Mouse (Mus musculus) embryonic facial prominence, embryonic 14.5 days (tissue): Measurements from ENCODE around the gene Morc2a. TPM values are rescaled to one million over a fixed set of nuclear protein-coding genes. Genes with fewer than 3 reads are reported as not detected.
"Not testable (repeated sequence)": the region's sequence is repeated elsewhere in the genome, so short reads cannot be mapped to it uniquely, and the experiment has no call there.

Experiments used
- ATAC-seq: fragments of 200-750 bp; cut with Nextera tagmentation; 2 replicates; pipeline ENCODE4 v1.8.0; 2017; ENCODE audit warnings: low read depth, moderate number of reproducible peaks, moderate TSS enrichment
- DNase-seq: peaks from one replicate; pipeline ENCODE4 v3.0.0-alpha.2; 2015; ENCODE audit warnings: low spot score
- H3K27ac ChIP-seq: fragments of 300-500 bp; sonication (generic); replicated peaks from 2 replicates; pipeline ENCODE4 v1.5.1; 2014; ENCODE audit warnings: low read depth, mild to moderate bottlenecking, low read length, moderate library complexity
- H3K27me3 ChIP-seq: fragments of 300-500 bp; sonication (generic); replicated peaks from 2 replicates; pipeline ENCODE4 v1.6.1; 2014; ENCODE audit warnings: low read length; ENCODE audit not compliant: control insufficient read depth, insufficient read depth
- H3K36me3 ChIP-seq: fragments of 300-500 bp; sonication (generic); 2 replicates; pipeline ENCODE4 v1.6.1; 2014; ENCODE audit warnings: low read length, mixed read lengths; ENCODE audit not compliant: control insufficient read depth, insufficient read depth
- H3K4me1 ChIP-seq: fragments of 300-500 bp; sonication (generic); 2 replicates; pipeline ENCODE4 v1.6.1; 2014; ENCODE audit warnings: antibody characterized with exemption, low read length; ENCODE audit not compliant: control insufficient read depth, insufficient read depth
- H3K4me2 ChIP-seq: fragments of 300-500 bp; sonication (generic); 2 replicates; pipeline ENCODE4 v1.6.1; 2014; ENCODE audit warnings: low read depth, mild to moderate bottlenecking, low read length, moderate library complexity, mixed read lengths
- H3K4me3 ChIP-seq: fragments of 300-500 bp; sonication (generic); 2 replicates; pipeline ENCODE4 v1.5.1; 2014; ENCODE audit warnings: low read depth, mild to moderate bottlenecking, low read length
- H3K9ac ChIP-seq: fragments of 300-500 bp; sonication (generic); 2 replicates; pipeline ENCODE4 v1.6.1; 2014; ENCODE audit warnings: low read depth, mild to moderate bottlenecking, low read length, moderate library complexity, mixed read lengths
- H3K9me3 ChIP-seq: fragments of 300-500 bp; sonication (generic); 2 replicates; pipeline ENCODE4 v1.6.1; 2016; ENCODE audit warnings: low read length; ENCODE audit not compliant: control insufficient read depth
- WGBS: fragments of 180-500 bp; shearing (Covaris S2); extraction: QIAGEN DNeasy Blood & Tissue Kit; methylation state at CpG from one replicate; pipeline ENCODE4 v1.1.7; 2014; 5-methylcytosine and 5-hydroxymethylcytosine counted together
- polyA plus RNA-seq: library from polyadenylated mRNA; unstranded; fragments of >200 nt; fragmentation: Nextera tagmentation; extraction: Ambion mirVana; gene quantifications from 2 replicates; pipeline ENCODE4 v1.2.1, GENCODE M21; 2014

The Morc2a gene
- 20.9 and 24.5 TPM in 2 replicates for polyA plus RNA-seq

DNA sequence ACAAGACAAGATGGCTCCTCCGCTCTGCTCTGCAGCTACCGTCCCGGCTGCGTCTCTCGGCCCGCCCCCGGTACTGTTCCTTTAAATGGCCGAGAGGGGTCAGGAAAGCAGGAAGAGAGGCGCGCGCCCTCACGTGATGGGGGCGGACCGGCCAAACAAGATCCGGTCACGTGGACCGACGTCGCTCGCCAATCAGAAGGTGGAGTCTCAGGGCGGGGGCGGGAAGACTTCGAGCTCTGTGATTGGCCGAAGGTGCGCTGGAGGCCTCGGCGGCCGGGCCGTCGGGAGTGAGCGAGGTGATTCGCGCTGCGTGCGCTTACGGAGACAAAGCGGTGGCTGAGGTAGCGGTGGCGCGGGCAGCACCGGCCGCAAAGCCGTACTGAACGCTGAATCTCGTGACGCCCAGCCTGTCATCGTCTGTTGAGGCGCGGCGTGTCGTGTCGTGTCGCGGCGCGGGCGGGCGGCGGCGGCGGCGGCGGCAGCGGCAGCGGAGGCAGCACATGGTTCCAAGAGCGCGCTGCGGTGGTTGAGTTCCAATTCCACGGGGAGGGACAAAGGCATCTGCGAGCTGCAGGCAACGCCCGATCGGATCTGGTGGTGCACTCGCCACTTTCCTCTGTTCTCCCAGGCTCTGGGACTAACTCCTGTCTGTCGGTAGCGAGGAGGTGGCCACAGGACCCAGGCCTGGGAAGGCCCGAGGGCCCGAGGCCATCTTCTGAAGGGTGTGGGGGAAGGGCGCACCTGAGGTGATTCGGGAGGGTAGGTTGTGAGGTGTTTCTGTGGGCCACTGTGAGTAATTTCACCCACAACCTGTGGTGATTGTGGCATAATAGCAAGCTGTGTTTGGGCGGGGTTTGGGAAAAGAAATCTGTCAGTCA, at the start of gene Morc2a:
Morc2a (plus strand) TSS at position 228 of the 878 bp plus-strand sequence.
- Histone ChIP-seq H3K27ac (peak within 1 kb of the TSS; percentile 95), H3K4me1 (peaks cover 7% of the 10 kb centered on the region), H3K9me3 (peaks cover 39% of the 10 kb centered on the region), H3K27me3 (no peaks in the 10 kb centered on the region), H3K36me3 (peaks cover 62% of the 10 kb centered on the region), H3K9ac (peak within 1 kb of the TSS; percentile 99), H3K4me2 (peak within 1 kb of the TSS; percentile 84), H3K4me3 (peak within 1 kb of the TSS; percentile 100)
- DNase-seq: peak; percentile 99
- 1% methylated on average over 57 of the region's 81 CpGs for whole genome bisulfite sequencing
- peak; percentile 96 for ATAC-seq

DNA sequence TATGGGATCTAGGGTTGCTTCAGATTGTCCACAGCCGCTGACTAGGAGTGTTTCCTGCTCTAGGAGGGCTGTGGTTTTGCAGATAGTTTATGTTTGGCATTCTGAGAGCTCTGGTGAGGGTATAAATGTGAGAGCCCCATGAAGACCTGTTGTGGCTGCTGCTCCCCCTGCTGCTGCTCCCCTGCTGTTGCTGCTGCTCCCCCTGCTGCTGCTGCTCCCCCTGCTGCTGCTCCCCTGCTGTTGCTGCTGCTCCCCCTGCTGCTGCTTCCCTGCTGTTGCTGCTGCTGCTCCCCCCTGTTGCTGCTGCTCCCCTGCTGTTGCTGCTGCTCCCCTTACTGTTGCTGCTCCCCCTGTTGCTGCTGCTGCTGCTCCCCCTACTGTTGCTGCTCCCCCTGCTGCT, 47.0 kb upstream of the Morc2a start:
- ATAC-seq, H3K4me1 ChIP-seq, DNase-seq, H3K4me2 ChIP-seq, H3K4me3 ChIP-seq, H3K9me3 ChIP-seq, H3K27me3 ChIP-seq, H3K36me3 ChIP-seq, H3K27ac ChIP-seq, H3K9ac ChIP-seq: not testable (repeated sequence)
- WGBS: 47% methylated on average over 1 of the region's 1 CpGs

GRCm38 (mm10) chr11:3602687-3603086, 46.3 kb upstream of the Morc2a start:
- not testable (repeated sequence) for H3K36me3 ChIP-seq, H3K9ac ChIP-seq, H3K9me3 ChIP-seq, H3K4me2 ChIP-seq, H3K27ac ChIP-seq, H3K27me3 ChIP-seq, H3K4me3 ChIP-seq, H3K4me1 ChIP-seq, ATAC-seq
- DNase-seq: peak; percentile 27
- 58% methylated on average over 2 of the region's 2 CpGs for WGBS

- Histone ChIP-seq H3K9ac (no peak overlapping the region), H3K4me3 (no peak overlapping the region), H3K27me3 (no peaks in the 10 kb centered on the region), H3K4me2 (no peak overlapping the region), H3K27ac (no peak overlapping the region), H3K36me3 (no peaks in the 10 kb centered on the region), H3K9me3 (no peaks in the 10 kb centered on the region), H3K4me1 (no peaks in the 10 kb centered on the region)
- ATAC-seq: no peak
- DNase-seq: no peak
- WGBS: 85% methylated on average over 5 of the region's 5 CpGs
Observed at GRCm38 (mm10) chr11:3606456-3606855, 42.5 kb upstream of the Morc2a start.

DNA sequence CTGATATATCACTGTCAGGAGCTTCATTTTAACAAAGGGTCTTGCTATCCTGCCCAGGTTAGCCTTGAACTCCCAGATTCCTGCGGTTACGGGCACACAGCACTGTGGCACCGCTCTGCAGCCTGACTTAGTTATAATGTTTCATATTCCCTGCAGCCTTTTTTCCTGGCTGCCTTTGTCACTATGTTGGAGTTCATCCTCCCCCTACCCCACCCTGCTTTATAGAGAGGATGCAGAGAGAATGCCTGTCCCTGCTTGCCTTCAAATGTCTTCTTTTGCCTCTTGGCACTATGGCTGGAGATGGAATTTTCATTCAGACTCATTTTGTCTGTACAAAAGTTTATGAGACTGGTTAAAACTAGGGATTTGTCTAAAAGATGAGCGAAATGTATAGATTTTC, 33.4 kb upstream of the Morc2a start:
- ATAC-seq (peak; percentile 30; the same call in 1 of the 2 replicates), DNase-seq (peak; percentile 53)
- no peaks in the 10 kb centered on the region for H3K9me3 ChIP-seq
- H3K27me3 ChIP-seq: no peaks in the 10 kb centered on the region
- H3K9ac ChIP-seq: no peak overlapping the region
- H3K4me3 ChIP-seq: no peak overlapping the region
- no peak overlapping the region for H3K27ac ChIP-seq
- H3K36me3 ChIP-seq: no peaks in the 10 kb centered on the region
- H3K4me1 ChIP-seq: no peaks in the 10 kb centered on the region
- 85% methylated on average over 4 of the region's 4 CpGs for WGBS
- H3K4me2 ChIP-seq: no peak overlapping the region

- 82% methylated on average over 5 of the region's 5 CpGs for WGBS
- DNase-seq (no peak), ATAC-seq (no peak)
- Histone ChIP-seq H3K27me3 (no peaks in the 10 kb centered on the region), H3K27ac (no peak overlapping the region), H3K9ac (no peak overlapping the region), H3K4me2 (no peak overlapping the region), H3K4me3 (no peak overlapping the region), H3K36me3 (no peaks in the 10 kb centered on the region), H3K9me3 (peaks cover 9% of the 10 kb centered on the region), H3K4me1 (no peaks in the 10 kb centered on the region)
Observed at GRCm38 (mm10) chr11:3622826-3623225, 26.2 kb upstream of the Morc2a start.

DNA sequence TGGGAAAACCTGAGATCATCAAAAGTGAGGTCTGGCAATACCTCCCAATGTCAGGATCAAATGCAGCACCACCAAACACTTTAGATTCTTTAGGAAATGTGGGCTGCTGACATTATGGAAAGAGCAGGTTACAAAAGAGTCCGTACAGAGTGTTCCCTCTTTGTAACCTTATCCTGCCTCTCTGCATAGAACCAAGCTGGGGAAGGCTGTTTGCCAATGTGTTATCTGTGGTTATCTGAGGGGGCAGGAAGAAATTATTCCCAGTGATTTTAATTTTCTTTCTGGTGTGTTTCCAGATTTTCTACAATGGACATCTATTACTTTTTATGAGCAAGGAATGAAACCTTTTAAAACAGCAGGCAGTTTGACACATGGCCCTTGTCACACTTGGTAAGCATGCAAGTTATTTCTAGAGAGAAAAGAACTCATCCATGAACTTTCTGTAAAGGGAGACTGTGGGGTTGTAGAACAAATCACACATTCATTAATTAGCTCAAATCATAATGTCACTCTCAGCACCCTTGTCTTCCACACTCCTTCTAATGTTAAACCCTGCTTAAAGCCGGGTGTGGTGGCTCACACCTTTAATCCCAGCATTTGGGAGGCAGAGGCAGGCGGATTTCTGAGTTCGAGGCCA, 24.5 kb upstream of the Morc2a start:
- H3K36me3 ChIP-seq: no peaks in the 10 kb centered on the region
- H3K4me3 ChIP-seq: no peak overlapping the region
- DNase-seq (no peak), ATAC-seq (no peak)
- peaks cover 4% of the 10 kb centered on the region; the same call in 1 of the 2 replicates for H3K27me3 ChIP-seq
- WGBS: 71% methylated on average over 4 of the region's 4 CpGs
- H3K27ac ChIP-seq: no peak overlapping the region
- no peaks in the 10 kb centered on the region for H3K4me1 ChIP-seq
- H3K9me3 ChIP-seq: peaks cover 9% of the 10 kb centered on the region
- no peak overlapping the region for H3K9ac ChIP-seq
- H3K4me2 ChIP-seq: no peak overlapping the region

DNA sequence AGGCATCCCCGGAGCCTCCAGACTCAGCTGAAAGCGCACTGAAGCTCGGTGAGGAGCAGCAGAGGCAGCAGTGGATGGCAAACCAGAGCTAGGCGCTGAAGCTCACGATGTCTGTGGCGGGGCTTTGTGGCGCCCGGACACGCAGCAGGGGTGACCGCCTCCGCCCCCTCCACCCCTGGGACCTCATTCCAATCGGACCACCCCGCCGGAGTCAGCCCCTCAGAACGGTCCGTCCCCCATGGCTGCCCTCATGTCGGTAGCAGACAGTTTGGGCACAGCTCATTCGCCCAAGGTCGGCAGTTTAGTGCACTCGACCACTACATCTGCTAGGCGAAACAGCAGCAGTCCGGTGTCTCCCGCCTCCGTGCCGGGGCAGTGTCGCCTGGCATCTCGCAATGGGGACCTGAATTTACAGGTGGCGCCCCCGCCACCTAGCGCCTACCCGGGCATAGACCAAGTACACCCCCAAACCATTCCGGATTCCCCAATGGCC, 19.9 kb upstream of the Morc2a start:
- Histone ChIP-seq H3K27me3 (peaks cover 9% of the 10 kb centered on the region; the same call in 1 of the 2 replicates), H3K4me1 (no peaks in the 10 kb centered on the region), H3K9ac (peak overlapping the region; percentile 60), H3K36me3 (no peaks in the 10 kb centered on the region), H3K9me3 (peaks cover 9% of the 10 kb centered on the region), H3K4me2 (peak overlapping the region; percentile 87), H3K4me3 (peak overlapping the region; percentile 44), H3K27ac (no peak overlapping the region)
- DNase-seq: peak; percentile 12
- 3% methylated on average over 21 of the region's 32 CpGs for WGBS
- peak; percentile 33; the same call in 1 of the 2 replicates for ATAC-seq
